Mouse (Mus musculus): ENCODE measurements at regions not wholly inside any gene's neighbourhood (a gene's known extent, or its start where the extent isn't known, plus 50 kb on each side); places are given as distances from the start of the nearest gene placed in this dataset.

- no peak for DNase-seq
- no peak for TF ChIP-seq CTCF (IDR thresholded peaks at IDR 0.05; ENCODE audit: insufficient read depth, low read length)
- no peak for TF ChIP-seq POLR2A (IDR thresholded peaks at IDR 0.05; ENCODE audit: borderline replicate concordance, extremely low read depth, low read depth, low read length)
- H3K4me1 ChIP-seq (ENCODE audit: control insufficient read depth, insufficient read depth, low read length): no peaks in the 10 kb centered on the region
- 69% methylated on average over 15 of the region's 15 CpGs for WGBS
- H3K4me3 ChIP-seq (replicated peaks; ENCODE audit: extremely low read depth, low read depth, low read length): no peak overlapping the region
Measured at GRCm38 (mm10) chr4:40016856-40017255, 126.0 kb upstream of the Aco1 start.

GRCm38 (mm10) chr4:40018208-40018607, 124.7 kb upstream of the Aco1 start:
- no peak for DNase-seq
- WGBS: 56% methylated on average over 4 of the region's 4 CpGs
- Histone ChIP-seq H3K4me3 (replicated peaks; ENCODE audit: extremely low read depth, low read depth, low read length) (no peak overlapping the region), H3K4me1 (ENCODE audit: control insufficient read depth, insufficient read depth, low read length) (no peaks in the 10 kb centered on the region)
- TF ChIP-seq POLR2A (IDR thresholded peaks at IDR 0.05; ENCODE audit: borderline replicate concordance, extremely low read depth, low read depth, low read length): no peak
- TF ChIP-seq CTCF (IDR thresholded peaks at IDR 0.05; ENCODE audit: insufficient read depth, low read length): no peak

GRCm38 (mm10) chr4:40031361-40031760, 111.5 kb upstream of the Aco1 start:
- no peak for TF ChIP-seq POLR2A (IDR thresholded peaks at IDR 0.05; ENCODE audit: borderline replicate concordance, extremely low read depth, low read depth, low read length)
- no peak for TF ChIP-seq CTCF (IDR thresholded peaks at IDR 0.05; ENCODE audit: insufficient read depth, low read length)
- WGBS: 85% methylated on average over 1 of the region's 1 CpGs
- Histone ChIP-seq H3K4me3 (replicated peaks; ENCODE audit: extremely low read depth, low read depth, low read length) (no peak overlapping the region), H3K4me1 (ENCODE audit: control insufficient read depth, insufficient read depth, low read length) (no peaks in the 10 kb centered on the region)
- DNase-seq: no peak

- no peak overlapping the region for H3K4me3 ChIP-seq (replicated peaks; ENCODE audit: extremely low read depth, low read depth, low read length)
- TF ChIP-seq POLR2A (IDR thresholded peaks at IDR 0.05; ENCODE audit: borderline replicate concordance, extremely low read depth, low read depth, low read length): no peak
- no peaks in the 10 kb centered on the region for H3K4me1 ChIP-seq (ENCODE audit: control insufficient read depth, insufficient read depth, low read length)
- DNase-seq: no peak
- WGBS: 90% methylated on average over 10 of the region's 10 CpGs
Measured at GRCm38 (mm10) chr4:40047846-40048245, 95.0 kb upstream of the Aco1 start.

GRCm38 (mm10) chr4:40049086-40049485, 93.8 kb upstream of the Aco1 start:
- Histone ChIP-seq H3K4me3 (replicated peaks; ENCODE audit: extremely low read depth, low read depth, low read length) (no peak overlapping the region), H3K4me1 (ENCODE audit: control insufficient read depth, insufficient read depth, low read length) (no peaks in the 10 kb centered on the region)
- 71% methylated on average over 6 of the region's 6 CpGs for WGBS
- TF ChIP-seq CTCF (IDR thresholded peaks at IDR 0.05; ENCODE audit: insufficient read depth, low read length) (no peak), POLR2A (IDR thresholded peaks at IDR 0.05; ENCODE audit: borderline replicate concordance, extremely low read depth, low read depth, low read length) (no peak)
- no peak for DNase-seq

GRCm38 (mm10) chr4:40051848-40052247, 91.0 kb upstream of the Aco1 start:
- no peak for DNase-seq
- Histone ChIP-seq H3K4me3 (replicated peaks; ENCODE audit: extremely low read depth, low read depth, low read length) (no peak overlapping the region), H3K4me1 (ENCODE audit: control insufficient read depth, insufficient read depth, low read length) (no peaks in the 10 kb centered on the region)
- TF ChIP-seq POLR2A (IDR thresholded peaks at IDR 0.05; ENCODE audit: borderline replicate concordance, extremely low read depth, low read depth, low read length) (no peak), CTCF (IDR thresholded peaks at IDR 0.05; ENCODE audit: insufficient read depth, low read length) (no peak)
- 85% methylated on average over 4 of the region's 4 CpGs for WGBS

- Histone ChIP-seq H3K4me3 (replicated peaks; ENCODE audit: extremely low read depth, low read depth, low read length) (no peak overlapping the region), H3K4me1 (ENCODE audit: control insufficient read depth, insufficient read depth, low read length) (no peaks in the 10 kb centered on the region)
- DNase-seq: no peak
- TF ChIP-seq CTCF (IDR thresholded peaks at IDR 0.05; ENCODE audit: insufficient read depth, low read length) (no peak), POLR2A (IDR thresholded peaks at IDR 0.05; ENCODE audit: borderline replicate concordance, extremely low read depth, low read depth, low read length) (no peak)
- 74% methylated on average over 2 of the region's 2 CpGs for WGBS
Measured at GRCm38 (mm10) chr4:40053391-40053790, 89.5 kb upstream of the Aco1 start.

GRCm38 (mm10) chr4:40063751-40064456, 79.0 kb upstream of the Aco1 start:
- Histone ChIP-seq H3K4me1 (ENCODE audit: control insufficient read depth, insufficient read depth, low read length) (no peaks in the 10 kb centered on the region), H3K4me3 (replicated peaks; ENCODE audit: extremely low read depth, low read depth, low read length) (no peak overlapping the region)
- no peak for TF ChIP-seq CTCF (IDR thresholded peaks at IDR 0.05; ENCODE audit: insufficient read depth, low read length)
- TF ChIP-seq POLR2A (IDR thresholded peaks at IDR 0.05; ENCODE audit: borderline replicate concordance, extremely low read depth, low read depth, low read length): no peak
- WGBS: 76% methylated on average over 3 of the region's 3 CpGs
- DNase-seq: no peak

- TF ChIP-seq CTCF (IDR thresholded peaks at IDR 0.05; ENCODE audit: insufficient read depth, low read length): no peak
- TF ChIP-seq POLR2A (IDR thresholded peaks at IDR 0.05; ENCODE audit: borderline replicate concordance, extremely low read depth, low read depth, low read length): no peak
- 82% methylated on average over 9 of the region's 9 CpGs for WGBS
- Histone ChIP-seq H3K4me3 (replicated peaks; ENCODE audit: extremely low read depth, low read depth, low read length) (no peak overlapping the region), H3K4me1 (ENCODE audit: control insufficient read depth, insufficient read depth, low read length) (no peaks in the 10 kb centered on the region)
- no peak for DNase-seq
Measured at GRCm38 (mm10) chr4:40064457-40064836, 78.4 kb upstream of the Aco1 start.

GRCm38 (mm10) chr4:40070959-40071634, 71.8 kb upstream of the Aco1 start:
- H3K4me1 ChIP-seq (ENCODE audit: control insufficient read depth, insufficient read depth, low read length): no peaks in the 10 kb centered on the region
- 33% methylated on average over 4 of the region's 4 CpGs for WGBS
- no peak overlapping the region for H3K4me3 ChIP-seq (replicated peaks; ENCODE audit: extremely low read depth, low read depth, low read length)
- no peak for TF ChIP-seq POLR2A (IDR thresholded peaks at IDR 0.05; ENCODE audit: borderline replicate concordance, extremely low read depth, low read depth, low read length)
- TF ChIP-seq CTCF (IDR thresholded peaks at IDR 0.05; ENCODE audit: insufficient read depth, low read length): no peak
- DNase-seq: no peak
